Mouse (Mus musculus) heart, adult 9 months (tissue): ENCODE measurements around the gene Tnfrsf9.

Source experiments
- DNase-seq, 2 experiments: peaks; one replicate each; pipeline ENCODE4 v3.0.0; 2022; ENCODE audit warnings: low spot score in 2 of 2

Gene Tnfrsf9

DNA sequence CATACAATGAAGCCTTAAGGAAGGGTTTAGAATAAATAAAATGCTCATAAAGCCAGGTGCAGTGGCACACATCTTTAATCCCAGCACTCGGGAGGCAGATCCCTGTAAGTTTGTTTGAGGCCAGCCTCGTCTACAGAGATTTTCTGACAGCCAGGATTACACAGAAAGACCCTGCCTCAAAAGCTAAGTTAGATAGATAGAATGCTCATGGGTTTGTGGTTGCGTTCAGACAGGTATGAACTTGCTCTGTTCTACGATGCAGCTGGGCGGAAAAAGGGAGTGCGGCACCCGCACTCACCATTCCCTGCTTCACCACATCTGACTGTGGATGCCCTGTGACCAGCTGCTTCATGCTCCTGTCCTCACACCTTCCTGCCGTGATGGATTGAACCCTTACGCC is 65.1 kb downstream of the Tnfrsf9 start:
- no peak for DNase-seq

DNA sequence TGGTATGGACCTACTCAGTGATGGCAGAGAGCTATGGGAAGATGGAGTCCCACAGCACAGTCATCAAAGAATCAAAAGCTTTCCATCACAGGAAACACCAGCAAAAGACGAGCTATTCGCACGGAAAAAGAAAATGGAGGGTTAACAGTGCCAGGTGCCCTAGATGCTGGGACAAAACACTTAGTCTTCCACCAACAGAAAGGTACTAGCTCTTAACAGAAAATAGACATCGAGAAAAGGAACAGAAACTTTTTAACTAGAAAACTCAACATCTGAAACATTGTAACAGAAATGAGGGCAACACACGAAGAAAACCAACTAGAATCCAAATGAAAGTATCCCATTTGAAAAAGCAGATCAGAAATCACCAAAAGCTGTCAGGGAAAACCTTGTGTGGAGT is 65.8 kb downstream of the Tnfrsf9 start:
- no peak for DNase-seq

DNA sequence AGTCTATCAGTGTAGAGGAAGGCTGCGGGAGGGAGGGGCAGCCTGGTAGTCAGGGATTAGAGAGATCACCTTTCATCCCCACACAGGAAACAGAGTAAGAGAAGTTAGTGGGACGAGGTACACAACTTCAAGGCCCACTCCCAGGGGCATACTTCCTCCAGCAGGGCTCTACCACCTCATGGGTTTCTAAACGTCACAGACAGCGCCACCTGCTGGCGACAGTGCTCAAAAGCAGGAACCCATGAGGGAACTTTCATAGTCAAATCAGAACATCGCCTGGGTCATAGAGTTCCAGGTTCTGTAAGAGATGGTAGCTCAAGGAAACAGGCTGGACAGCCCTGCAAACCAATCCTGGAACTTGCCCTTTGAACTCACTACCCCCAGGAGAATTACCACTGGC is 75.8 kb downstream of the Tnfrsf9 start:
- no peak for DNase-seq
